Mouse (Mus musculus) bone marrow, adult 2 months (tissue): ENCODE data around the gene Tecr. TPM values are rescaled to one million over a fixed set of nuclear protein-coding genes. Genes with fewer than 3 reads are reported as not detected.

Experiments used
- H3K27ac ChIP-seq: fragments of 200-500 bp; 2 replicates; pipeline ENCODE4 v1.5.1; 2012; ENCODE audit warnings: low read depth, mild to moderate bottlenecking, control low read depth, inconsistent platforms, low read length; ENCODE audit not compliant: control insufficient read depth, poor library complexity, insufficient read depth
- H3K4me1 ChIP-seq: fragments of 200-500 bp; 2 replicates; pipeline ENCODE4 v1.6.1; 2011; ENCODE audit warnings: low read length; ENCODE audit not compliant: control insufficient read depth, insufficient read depth
- H3K4me3 ChIP-seq: fragments of 200-500 bp; replicated peaks from 2 replicates; pipeline ENCODE3; 2011; ENCODE audit warnings: mild to moderate bottlenecking, low read depth, low read length, control low read depth; ENCODE audit not compliant: control insufficient read depth
- CTCF ChIP-seq: fragments of 200-500 bp; IDR thresholded peaks from 2 replicates; pipeline ENCODE4 v1.5.1; 2011; ENCODE audit warnings: low read length, control low read depth; ENCODE audit not compliant: control insufficient read depth, insufficient read depth
- POLR2A ChIP-seq: fragments of 200-500 bp; IDR thresholded peaks from 2 replicates; pipeline ENCODE4 v1.6.1; 2011; ENCODE audit warnings: low read depth, mild to moderate bottlenecking, control low read depth, low read length, borderline replicate concordance; ENCODE audit not compliant: control insufficient read depth
- WGBS: fragments of 180-500 bp; shearing (Covaris S2); methylation state at CpG from one replicate; pipeline ENCODE4 v1.1.7; 2018; 5-methylcytosine and 5-hydroxymethylcytosine counted together
- polyA plus RNA-seq: library from polyadenylated mRNA; stranded (reverse); fragments of >200 nt; gene quantifications from 2 replicates; pipeline ENCODE4 v1.2.4, GENCODE M21; 2011; ENCODE audit warnings: low replicate concordance; ENCODE audit not compliant: missing spikeins, insufficient read depth, insufficient read length

Tecr gene
- polyA plus RNA-seq, 1 experiment, result 233 TPM

DNA sequence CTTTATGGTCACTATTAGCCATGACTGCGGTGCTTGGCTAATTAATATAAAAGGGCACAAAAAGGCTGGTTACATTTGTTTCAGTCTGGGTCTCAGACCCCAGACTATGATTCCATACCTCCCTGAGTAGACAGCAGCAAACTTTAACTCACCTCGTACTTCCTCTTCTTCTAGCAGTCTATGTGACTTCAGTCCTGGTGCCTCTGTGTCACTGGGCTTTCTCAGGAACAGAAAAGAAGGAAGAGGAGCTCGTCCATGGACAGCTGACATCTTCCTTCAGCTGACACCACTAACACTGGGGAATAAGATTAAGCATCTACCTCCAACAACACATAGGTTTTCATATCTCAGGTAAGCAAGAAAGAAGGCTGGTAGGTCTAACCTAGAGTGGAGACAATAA is 72.0 kb downstream of the Tecr start, which contains the start of gene Olfr370:
Gene Olfr370 (plus strand): TSS at position 45 of the 400 bp plus-strand sequence.
- Histone ChIP-seq H3K4me3 (no peak within 1 kb of the TSS), H3K4me1 (no peaks in the 10 kb centered on the region), H3K27ac (no peak within 1 kb of the TSS)
- 32% methylated on average over 3 of the region's 3 CpGs for WGBS
- TF ChIP-seq CTCF (no peak), POLR2A (no peak)

GRCm38 (mm10) chr8:83534802-83535201 is 73.0 kb downstream of the Tecr start:
- WGBS, result 76% methylated on average over 2 of the region's 2 CpGs
- Histone ChIP-seq H3K4me1 (no peaks in the 10 kb centered on the region), H3K27ac (no peak overlapping the region), H3K4me3 (no peak overlapping the region)
- no peak for TF ChIP-seq CTCF
- no peak for TF ChIP-seq POLR2A

Other genes with a start within 250 kb of the Tecr start
- gene Clgn, start 218.1 kb downstream of the Tecr start, polyA plus RNA-seq, result 1.1 and 2.6 TPM in 2 replicates
- gene Scoc, start 149.6 kb downstream of the Tecr start, polyA plus RNA-seq, result 34.0 and 51.9 TPM in 2 replicates
- not detected in 2 replicates for gene Olfr370, start 72.2 kb downstream of the Tecr start, polyA plus RNA-seq
- gene Ndufb7, start 41.3 kb downstream of the Tecr start, polyA plus RNA-seq, result 240 and 480 TPM in 2 replicates
- gene Dnajb1, start 222 bp upstream of the Tecr start, polyA plus RNA-seq, result 23.8 and 23.9 TPM in 2 replicates
- 14.8 and 17.3 TPM in 2 replicates for gene Gipc1, start 44.7 kb upstream of the Tecr start, polyA plus RNA-seq
- 0.41 and 0.57 TPM in 2 replicates for gene Ptger1, start 58.7 kb upstream of the Tecr start, polyA plus RNA-seq
- 44.4 and 94.3 TPM in 2 replicates for gene Pkn1, start 91.2 kb upstream of the Tecr start, polyA plus RNA-seq
- 74.2 and 81.0 TPM in 2 replicates for gene Ddx39, start 107.2 kb upstream of the Tecr start, polyA plus RNA-seq
- gene Adgre5, start 133.4 kb upstream of the Tecr start, polyA plus RNA-seq, result 25.3 and 79.2 TPM in 2 replicates